Mouse (Mus musculus) testis, postnatal 14 days (tissue): ENCODE measurements around the gene Zbtb38.

Source experiments
- DNase-seq: peaks from one replicate; pipeline ENCODE4 v3.0.0; 2021; ENCODE audit warnings: low spot score

Zbtb38 gene

DNA sequence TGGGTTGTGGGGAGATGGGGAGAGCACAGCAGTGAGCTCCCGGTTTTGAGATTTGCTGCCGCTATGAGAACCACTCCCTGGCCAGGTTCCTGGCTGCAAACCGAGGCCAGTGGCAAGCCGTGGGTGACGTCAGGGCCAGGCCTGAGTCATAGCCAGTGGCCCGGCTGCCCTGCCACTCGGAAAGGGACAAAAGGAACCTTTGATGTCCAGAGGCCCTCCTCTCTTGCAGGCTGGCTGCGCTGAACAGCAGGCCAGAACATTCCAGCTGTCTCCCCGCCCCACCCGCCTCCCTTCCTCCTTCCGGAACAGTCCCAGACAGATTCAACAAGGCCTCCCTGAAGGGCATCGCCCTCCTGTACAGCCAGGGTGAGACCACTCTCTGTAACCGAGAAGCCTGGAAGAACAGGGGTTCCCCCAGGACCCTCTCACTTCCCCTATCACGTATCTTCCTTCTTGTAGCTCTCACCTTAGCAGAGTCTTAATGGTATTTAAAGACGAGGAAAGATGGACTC, at the start of gene Zbtb38:
TSS of gene Zbtb38 (minus strand) at position 229 of the 512 bp plus-strand sequence.
- DNase-seq = peak; percentile 69

DNA sequence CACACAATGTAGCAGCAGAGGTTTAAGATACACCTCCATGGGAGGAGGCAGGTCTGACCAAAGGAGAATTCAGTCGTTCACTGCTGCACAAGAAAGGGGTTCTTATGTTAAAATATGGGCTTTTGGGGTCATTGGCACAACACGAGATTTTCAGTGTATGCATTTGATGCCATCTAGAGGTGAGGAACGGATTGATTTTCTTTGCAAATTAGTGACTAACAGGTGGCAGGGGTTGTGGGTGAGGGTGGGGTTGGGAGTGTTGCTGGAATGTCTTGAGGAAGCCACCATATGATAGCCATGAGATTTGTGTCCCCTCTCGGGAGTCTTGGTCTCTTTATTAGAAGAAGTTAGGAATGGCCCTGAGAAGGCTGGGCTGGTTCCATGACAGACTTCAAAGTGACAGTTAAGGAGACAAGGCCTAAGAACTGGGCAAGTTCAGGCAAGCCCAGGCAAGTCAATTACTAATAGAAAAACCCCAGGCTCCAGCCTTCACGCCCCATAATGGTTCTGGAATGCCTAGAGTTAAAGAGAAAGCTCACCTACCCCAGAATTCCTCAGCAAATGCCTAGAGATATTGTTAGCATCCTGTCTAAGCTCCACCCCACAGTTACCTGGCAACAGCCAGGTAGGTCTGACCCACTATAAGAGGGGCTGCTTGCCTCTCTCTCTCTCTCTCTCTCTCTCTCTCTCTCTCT, 47.6 kb upstream of the Zbtb38 start:
- DNase-seq = no peak

DNA sequence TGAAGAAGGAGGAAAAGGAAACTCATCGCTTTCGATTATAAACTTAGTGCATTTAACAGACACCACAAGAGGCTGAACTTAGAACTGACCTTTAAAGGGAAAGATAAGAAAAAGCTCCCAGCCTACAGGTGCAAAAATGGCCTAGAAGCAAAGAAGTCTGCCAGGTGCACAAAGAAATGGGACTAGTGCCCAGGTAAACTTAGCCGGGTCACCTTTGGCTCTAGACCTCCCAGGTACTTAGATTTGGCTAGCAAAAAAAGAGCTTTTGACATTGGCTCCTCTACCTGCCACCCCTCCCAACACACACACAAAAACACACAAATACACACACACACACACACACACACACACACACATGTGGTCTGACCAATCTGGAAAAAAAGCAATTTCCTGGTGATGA, 44.7 kb upstream of the Zbtb38 start:
- DNase-seq = no peak

DNA sequence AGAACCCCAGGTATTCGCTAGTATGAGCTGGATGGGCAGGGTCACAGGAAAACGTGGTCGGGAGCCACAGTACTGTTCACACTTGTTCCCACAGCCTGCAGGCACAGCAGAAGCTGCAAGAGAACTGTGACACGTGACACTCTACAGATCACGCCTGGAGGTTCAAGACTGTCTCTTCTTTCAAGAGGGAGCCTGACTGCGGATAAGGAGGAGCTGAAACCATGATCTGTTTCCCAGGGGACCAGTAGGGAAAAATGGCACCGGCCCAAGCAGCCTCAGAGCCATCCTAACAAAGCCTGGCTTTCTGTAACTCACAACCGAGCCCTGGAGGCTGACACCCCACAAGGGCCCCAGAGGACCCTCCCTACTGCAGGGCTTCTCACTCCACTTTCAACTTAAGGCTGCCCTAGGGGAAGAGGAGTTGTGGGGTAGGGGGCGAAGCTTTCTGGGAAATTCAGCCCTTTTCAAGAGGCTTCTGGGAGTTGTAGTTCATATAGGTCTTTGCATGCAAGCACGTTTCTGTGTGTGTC, 42.8 kb upstream of the Zbtb38 start:
- no peak for DNase-seq

DNA sequence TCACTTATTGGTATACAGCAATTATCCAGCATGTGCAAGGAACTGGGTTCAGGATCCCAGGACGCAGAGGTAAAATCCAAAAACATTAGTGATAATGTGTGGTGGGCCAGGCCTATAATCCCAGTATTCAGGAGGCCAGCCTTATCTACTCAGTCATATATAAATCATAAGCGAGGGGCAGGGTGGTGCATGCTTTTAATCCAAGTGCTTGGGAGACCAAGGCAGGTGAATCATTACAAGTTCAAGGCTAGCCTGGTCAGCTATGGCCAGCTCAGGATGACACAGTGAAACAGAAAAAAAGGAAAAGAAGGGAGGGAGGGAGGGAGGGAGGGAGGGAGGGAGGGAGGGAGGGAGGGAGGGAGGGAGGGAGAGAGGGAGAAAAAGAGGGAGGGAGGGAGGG, 42.0 kb upstream of the Zbtb38 start:
- no peak for DNase-seq

DNA sequence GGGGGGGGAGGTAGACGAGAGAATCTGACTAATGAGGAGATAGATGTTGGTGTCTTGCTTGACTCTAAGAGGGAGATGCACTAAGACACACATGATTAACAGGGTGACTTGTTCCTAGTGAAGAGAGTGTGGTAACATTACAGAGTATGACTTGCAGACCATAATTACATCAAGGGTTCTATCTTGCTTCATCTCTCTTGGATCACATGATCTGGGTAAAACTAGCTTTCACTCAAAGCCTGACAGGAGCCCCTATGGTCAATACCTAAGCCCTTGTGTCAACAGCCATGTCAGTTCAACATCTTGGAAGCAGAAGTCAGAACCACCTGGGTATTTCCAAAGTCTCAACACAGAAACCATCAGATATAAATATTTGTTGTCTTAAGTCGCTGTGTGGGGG, 39.9 kb upstream of the Zbtb38 start:
- no peak for DNase-seq

DNA sequence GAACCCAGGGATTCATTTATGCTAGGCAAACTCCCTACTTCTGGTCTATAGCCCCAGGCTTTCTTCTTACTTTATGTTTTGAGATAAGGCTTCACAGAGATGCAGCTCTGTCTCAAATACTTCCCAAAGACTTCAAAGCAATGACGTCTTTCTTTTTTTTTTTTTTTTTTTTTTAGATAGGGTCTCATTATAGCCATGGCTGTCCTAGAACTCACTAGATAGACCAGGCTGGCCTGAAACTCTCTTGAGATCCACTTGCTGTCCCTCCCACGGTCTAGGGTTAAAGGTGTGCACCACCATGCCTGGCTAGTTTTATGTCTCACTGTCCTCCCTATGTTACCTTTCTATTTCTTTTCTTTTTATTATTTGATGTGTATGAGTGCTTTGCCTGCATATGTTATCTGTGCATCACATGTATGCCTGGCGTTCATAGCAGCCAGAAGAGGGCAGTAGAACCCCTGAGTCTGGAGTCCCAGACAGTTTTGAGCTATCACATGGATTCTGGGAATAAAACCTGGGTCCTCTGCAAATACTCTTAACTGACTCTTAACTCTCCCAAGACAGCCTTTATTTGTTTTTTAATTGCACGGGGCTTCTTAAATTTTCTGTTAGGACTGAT, 37.9 kb upstream of the Zbtb38 start:
- no peak for DNase-seq

DNA sequence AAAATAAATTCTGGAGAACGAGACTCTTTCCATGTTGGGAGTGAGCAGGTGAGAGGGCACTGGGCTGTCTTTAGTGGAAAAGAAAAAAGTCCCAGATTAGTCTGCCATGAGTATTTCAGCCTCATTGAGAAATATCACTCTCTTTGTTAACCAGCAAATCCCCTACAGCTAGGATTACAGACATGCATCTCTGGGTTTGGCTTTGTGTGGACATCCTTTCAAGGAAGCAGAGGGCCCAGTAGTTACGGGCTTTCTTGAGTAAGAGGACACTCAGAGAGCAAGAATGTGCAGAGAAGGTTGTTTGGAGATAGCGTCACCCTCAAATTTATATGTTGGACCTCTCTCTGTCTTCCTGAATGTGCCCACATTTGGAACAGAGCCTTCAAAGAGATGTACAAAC, 37.3 kb upstream of the Zbtb38 start:
- DNase-seq = no peak

DNA sequence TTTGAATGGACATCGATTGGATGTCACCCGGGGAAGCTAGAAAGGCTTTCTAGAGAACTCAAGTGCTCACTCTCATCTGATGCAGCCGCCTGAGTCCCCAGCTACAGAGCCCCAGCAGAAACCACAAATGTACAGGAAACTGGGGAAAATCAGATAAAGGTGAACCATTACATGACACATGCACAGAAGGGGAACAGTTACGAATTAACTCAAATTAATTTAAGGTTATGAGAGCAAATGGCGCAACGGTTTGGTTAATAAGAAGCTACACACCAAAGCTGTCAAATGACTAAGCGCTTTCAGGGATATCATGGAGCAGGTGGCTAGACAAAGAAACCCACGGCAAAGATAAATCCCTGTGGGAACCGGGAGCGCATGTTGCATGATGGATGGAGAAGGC, 35.2 kb upstream of the Zbtb38 start:
- no peak for DNase-seq

DNA sequence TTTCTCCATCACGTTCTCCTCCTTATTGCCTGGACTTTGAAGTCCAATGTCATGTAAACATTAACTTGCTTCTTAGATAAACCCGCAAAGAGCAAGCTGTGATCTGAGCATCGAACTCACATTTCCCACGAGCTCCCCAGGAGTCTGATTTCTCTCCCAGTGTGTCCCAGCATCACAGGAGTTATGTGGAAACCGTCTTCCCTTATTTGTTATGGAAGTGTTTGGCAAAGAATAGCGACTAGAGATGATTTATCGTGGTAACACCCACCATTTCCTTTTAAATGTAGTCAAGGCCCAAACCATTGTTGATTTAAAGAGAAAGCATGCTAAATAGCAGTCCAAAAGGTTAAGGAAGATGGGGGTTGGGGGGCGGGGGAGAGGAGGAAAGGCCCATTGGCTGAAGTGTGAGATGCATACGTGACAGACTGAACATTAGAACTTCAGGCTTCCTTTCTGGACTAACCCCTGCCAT, 33.3 kb upstream of the Zbtb38 start:
- DNase-seq = no peak

DNA sequence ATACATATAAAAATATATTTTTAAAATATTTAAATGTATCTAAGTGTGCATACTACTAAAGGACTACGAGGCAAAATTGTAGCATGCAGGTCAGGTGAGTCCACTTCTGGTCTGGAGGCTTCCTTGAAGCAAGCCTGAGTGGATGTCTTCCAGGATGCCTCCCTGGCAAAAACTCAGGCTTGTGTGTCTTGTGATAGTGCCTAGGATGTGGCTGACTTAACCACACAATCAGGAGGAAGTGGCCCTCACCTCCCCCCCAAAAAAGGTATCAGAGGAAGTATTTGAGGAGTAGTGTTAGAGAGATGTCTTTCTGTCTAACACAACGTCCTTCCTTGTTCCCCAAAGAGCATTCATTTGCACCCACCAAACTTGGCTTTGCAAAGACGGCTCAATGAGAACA, 32.6 kb upstream of the Zbtb38 start:
- no peak for DNase-seq

DNA sequence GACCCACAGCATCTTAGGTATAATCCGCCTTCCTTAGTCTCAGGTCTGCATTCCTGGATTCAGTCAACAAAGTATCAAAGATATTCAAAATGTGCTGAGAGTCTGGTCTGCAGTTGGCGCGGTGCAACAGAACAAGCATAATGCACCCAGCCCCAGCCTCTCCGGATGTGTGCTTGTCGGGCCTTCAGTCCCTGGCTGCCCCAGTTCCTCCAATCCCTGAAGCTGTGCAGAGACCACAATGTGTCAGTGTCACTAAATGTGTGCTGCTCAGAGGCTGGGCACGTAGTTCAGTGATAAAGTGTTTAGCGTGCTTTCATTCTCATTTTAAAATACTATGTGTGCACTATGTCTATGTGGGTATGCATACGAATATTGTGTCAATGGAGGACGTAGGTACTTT, 31.0 kb upstream of the Zbtb38 start:
- DNase-seq = no peak

DNA sequence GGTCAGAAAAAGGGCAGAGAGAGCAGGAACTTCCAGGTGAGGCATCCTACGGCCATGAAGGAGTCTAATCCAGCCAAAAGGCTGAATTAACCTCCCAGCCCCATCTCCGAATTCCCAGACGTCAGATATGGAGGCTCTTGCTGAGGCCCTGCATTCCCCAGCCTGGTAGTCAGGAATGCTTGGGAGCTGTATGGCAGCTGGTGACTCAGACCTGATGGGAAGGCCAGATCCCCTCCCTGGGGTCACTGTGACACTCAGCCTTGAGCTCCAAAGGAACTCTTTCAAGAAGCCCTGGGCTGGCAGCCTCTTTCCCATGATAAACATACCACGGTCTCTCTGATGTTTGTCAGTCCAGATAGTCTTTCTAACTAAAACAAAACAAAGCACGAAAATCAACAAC, 30.6 kb upstream of the Zbtb38 start:
- no peak for DNase-seq

DNA sequence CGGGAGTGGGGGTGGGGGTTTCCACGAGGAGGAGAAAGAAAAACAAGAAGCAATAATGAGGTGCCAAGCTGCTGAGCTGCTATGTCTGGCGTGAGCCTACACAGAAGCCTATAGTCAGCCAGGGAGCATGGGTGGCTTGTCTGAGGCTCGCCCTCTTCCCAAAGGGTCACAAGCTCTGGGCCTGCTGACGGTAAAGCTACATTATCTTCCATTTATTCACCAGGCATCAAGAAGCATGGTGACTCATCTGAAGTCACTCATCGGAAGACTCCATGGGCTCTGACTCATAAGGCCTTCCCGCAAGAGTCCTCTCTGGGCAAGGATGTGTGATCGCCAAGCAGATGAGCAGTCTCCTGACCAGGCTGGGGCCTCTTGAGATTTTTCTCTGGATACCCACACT, 29.4 kb upstream of the Zbtb38 start:
- DNase-seq = no peak

DNA sequence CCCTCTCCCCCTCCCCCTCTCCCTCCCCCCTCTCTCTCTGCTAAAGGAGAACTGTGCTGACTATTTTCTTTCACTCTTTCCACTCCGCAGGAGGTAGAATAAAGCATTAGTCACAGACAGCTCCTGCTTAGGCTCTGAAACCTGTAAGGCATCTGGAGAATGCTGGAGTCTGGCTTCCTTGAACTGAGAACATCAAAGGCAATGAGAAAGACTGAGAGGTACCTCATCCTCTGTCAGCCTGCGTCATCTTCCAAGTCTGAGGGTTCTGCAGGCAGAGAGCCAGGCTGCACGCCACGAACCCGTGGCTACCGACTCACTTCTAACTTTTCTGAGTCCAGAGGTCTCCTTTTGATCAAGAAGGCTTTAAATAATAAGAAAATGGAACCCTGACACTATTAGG, 20.5 kb upstream of the Zbtb38 start:
- DNase-seq = peak; percentile 16

DNA sequence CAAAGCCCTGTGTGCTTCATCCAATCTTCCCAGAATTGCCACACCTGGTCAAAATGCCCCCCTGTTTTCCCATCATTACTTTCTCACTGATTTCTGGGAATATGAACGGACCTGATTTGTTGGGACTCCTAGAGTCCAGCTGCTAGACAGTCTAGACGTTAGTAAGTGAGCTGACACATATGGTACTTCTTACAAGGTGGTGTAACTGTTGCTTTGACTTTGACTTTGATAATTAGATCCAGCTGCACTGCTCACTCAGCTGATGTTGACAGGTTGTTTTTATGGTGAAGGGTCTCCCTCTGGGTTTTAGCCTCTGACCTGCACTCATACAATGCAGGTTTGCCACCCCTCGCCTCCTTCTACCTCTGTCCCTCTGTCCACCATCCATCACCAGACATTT, 17.8 kb upstream of the Zbtb38 start:
- no peak for DNase-seq

DNA sequence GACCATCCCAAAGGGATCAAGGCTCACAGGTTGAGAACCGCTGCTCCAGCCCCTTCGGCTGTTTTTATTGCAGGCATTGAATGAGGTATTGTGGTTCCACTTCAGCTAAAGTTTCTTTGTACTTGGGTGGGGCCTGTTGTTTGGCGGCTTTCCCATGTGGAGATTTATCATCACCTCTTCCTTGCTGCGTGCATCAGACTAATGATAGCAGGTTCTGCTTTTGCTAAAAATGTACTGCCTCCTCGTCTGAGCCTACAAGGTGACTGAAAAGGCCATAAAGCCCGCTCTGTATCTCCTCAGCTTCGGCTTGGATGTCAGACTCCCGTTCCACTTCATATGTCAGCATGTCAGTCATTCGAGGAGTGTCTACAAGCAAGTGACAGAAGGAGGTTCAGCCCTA, 17.0 kb upstream of the Zbtb38 start:
- DNase-seq = no peak

DNA sequence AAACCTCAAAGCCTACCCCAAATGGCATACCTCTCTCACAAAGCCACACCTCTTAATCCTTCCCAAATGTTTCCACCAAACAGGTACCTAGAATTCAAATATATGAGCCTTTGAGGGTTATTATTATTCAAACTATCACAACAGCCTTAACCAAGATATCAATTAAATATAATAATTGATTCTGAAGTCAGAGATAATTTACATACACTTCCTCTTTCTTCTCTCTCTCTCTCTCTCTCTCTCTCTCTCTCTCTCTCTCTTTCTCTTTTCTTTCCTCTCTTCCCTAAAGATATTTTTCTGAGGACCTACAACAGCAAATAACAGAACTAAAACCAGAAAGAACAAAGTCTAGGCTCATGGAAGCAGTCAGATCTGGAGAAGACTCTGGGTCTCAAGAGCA, 15.2 kb upstream of the Zbtb38 start:
- DNase-seq = no peak

DNA sequence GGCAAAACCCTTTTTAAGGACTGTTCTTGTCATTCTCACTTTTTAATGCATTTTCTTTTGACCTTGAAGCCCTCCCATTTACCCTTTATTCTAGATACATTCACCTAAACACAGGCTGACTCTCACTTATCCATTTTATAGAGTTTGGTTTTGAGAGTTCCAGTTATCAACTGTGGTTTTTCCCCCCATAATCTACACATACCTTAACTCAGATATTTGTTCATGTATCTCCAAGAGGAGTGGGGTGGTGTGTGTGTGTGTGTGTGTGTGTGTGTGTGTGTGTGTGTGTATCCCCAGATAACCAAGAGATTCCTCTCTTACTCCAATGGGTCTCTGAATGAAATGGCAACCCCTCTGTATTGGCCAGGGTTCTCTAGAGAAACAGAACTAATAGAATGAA, 13.4 kb upstream of the Zbtb38 start:
- no peak for DNase-seq

DNA sequence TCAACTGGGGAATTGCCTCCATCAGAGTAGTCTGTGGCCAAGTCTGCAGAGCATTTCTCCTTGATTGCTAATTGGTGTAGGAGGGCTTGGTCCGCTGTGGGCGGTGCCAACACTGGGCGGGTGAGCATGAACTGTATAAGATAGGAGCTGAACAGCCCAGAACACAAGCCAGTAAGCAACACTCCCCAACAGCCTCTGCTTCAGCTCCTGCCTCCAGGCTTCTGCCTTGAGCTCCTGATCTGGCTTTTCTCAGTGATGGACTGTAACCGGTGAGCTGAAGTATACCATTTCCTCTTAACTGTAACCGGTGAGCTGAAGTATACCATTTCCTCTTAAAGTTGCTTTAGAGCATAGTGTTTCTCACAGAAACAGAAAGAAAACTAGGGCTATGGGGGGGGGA, 12.8 kb upstream of the Zbtb38 start:
- no peak for DNase-seq

DNA sequence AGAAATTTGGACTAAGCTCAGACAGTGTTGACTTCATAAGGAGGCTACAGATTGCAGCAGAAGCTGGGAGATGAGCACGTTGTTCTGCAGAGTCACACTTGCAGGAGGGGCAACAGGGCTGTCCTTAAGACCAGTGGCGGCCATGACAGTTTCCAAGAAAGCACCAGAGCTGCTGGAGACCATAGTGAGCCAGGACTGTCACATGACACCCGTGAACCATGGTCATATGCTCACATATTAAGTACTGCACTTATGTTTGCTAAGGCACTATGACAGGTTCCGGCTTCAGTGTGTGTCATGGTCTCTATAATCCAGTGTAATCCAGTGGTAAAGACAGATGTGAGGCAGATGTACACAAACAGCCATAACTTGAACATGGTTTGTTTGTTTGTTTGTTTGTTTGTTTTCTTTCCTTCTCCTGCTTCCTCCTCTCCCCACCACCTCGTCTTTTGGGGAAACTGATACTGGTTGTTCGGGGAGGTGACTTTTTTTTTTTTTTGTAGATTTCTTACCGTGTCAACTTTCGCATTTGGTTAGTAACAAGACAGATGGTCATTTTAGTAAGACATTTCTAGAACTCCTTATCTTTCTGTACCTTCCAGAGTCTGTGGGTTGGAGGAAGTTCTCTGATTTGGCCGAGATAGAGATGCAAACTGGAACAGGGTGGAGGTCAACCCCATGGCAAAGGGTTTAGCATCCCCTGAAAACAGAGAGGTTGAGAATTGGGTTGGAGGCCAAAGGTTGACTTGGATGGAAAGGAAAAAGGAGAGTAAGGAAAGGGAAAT, 11.4 kb upstream of the Zbtb38 start:
- DNase-seq = no peak

DNA sequence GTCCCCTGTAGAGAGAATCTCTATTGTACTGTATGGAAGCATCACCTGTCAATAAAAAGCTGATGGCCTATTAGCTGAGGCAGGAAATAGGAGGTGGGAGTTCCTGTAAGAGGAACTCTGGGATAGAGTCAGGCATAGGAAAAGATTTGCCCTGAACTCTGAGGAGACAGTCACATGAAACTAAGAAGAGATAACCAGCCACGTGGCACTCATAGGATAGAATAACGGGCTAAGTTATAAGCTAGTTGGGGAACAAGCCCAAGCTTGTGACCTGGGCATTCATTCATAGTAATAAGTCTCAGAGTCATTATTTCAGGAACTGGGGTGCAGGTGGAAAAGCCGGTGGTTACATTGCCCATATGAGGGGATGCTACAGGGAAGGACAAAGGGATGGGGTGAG, 10.4 kb upstream of the Zbtb38 start:
- DNase-seq = no peak
